Mouse (Mus musculus): ENCODE results near the gene Grk6. TPM values are rescaled to one million over a fixed set of nuclear protein-coding genes. Genes with fewer than 3 reads are reported as not detected.

Grk6 gene
- polyA plus RNA-seq, 1 experiment from 2014 or later, result 38.5 TPM

DNA sequence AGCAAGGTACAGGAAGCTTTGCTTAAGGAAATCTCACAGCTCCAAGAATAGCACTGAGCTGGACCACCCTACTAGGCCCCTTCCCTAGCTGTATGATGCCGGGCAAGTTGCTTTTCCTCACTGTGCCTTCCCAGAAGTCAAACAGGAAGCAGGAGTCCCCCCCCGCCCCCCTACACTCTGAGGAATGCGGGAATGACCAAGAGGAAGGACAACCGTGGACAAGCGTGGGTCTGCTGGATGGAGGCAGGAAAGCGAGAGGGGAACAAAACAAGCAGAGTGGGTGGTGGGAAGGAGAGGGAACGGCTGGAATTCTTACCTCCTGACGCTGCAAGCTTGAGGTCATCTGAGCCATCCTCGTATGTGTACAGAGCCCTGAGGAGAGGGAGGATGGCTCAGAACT lies 38.2 kb downstream of the Grk6 start:
- Histone ChIP-seq H3K27me3 (no peaks in the 10 kb centered on the region), H3K4me2 (peak overlapping the region; percentile 100), H3K9me3 (no peaks in the 10 kb centered on the region), H3K36me3 (peaks cover 50% of the 10 kb centered on the region), H3K4me1 (replicated peaks) (peaks cover 54% of the 10 kb centered on the region), H3K4me3 (peak overlapping the region; percentile 99), H3K27ac (replicated peaks) (peak overlapping the region; percentile 99), H3K9ac (peak overlapping the region; percentile 100)
- no peak for ATAC-seq (ENCODE audit: low read depth)
- WGBS, result 35% methylated on average over 9 of the region's 9 CpGs

DNA sequence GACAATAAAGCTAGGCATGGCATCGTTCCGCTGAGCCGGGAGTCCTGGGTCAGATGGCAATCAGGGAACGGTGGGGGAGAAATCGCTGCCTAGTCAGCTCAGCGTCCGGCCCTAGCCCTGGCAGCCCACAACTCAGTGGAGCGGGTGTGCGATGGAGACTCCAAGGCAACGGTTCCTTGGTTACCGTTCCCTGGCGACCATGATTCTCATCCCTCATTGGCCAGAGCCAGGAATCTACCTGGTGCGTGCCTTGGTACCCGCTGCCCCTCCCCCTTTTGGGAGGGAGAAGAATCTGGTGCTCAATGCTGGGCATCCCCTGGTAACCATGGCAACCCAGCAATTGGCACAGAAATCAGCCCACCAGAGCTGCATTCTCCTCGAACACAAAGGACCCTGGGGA lies 38.7 kb downstream of the Grk6 start:
- H3K9ac ChIP-seq, result peak overlapping the region; percentile 100
- H3K9me3 ChIP-seq, result no peaks in the 10 kb centered on the region
- H3K27ac ChIP-seq (replicated peaks), result peak overlapping the region; percentile 99
- H3K4me3 ChIP-seq, result peak overlapping the region; percentile 99
- peaks cover 59% of the 10 kb centered on the region for H3K4me1 ChIP-seq (replicated peaks)
- 6% methylated on average over 15 of the region's 15 CpGs for WGBS
- peak overlapping the region; percentile 100 for H3K4me2 ChIP-seq
- H3K27me3 ChIP-seq, result no peaks in the 10 kb centered on the region
- peaks cover 45% of the 10 kb centered on the region for H3K36me3 ChIP-seq
- ATAC-seq (ENCODE audit: low read depth), result peak; percentile 71

DNA sequence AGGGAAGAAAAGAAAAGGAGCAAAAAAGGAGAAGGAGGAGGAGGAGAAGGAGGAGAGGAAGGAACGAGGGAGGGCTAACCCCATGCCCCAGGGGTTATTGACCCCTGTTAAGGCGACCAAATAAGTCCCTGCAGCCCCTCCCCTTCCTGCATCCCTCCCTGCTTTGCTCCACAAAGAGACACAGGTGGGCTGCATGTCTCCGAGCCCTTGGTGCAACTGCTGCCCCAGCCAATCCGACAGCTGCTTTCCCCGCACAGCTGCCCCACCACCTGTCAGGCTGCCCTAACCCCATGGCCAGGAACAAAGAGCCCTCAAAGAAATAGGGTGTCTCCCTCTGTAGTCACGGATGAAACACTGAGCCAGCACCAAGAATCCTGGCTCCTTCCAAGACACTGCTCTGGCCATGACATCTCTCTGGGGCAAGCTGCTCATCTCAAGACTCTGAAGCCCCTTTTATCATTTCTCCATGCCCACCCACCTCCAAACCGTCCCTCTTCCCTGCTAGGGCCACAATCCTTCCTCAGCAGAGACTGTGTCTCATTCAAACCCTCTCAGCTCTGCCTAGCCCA lies 39.7 kb downstream of the Grk6 start:
- peak overlapping the region; percentile 100 for H3K4me2 ChIP-seq
- H3K4me1 ChIP-seq (replicated peaks), result peaks cover 62% of the 10 kb centered on the region
- peak overlapping the region; percentile 100 for H3K9ac ChIP-seq
- ATAC-seq (ENCODE audit: low read depth), result no peak
- H3K27ac ChIP-seq (replicated peaks), result peak overlapping the region; percentile 99
- peaks cover 35% of the 10 kb centered on the region for H3K36me3 ChIP-seq
- H3K27me3 ChIP-seq, result no peaks in the 10 kb centered on the region
- H3K4me3 ChIP-seq, result peak overlapping the region; percentile 99
- no peaks in the 10 kb centered on the region for H3K9me3 ChIP-seq
- 20% methylated on average over 7 of the region's 7 CpGs for WGBS

DNA sequence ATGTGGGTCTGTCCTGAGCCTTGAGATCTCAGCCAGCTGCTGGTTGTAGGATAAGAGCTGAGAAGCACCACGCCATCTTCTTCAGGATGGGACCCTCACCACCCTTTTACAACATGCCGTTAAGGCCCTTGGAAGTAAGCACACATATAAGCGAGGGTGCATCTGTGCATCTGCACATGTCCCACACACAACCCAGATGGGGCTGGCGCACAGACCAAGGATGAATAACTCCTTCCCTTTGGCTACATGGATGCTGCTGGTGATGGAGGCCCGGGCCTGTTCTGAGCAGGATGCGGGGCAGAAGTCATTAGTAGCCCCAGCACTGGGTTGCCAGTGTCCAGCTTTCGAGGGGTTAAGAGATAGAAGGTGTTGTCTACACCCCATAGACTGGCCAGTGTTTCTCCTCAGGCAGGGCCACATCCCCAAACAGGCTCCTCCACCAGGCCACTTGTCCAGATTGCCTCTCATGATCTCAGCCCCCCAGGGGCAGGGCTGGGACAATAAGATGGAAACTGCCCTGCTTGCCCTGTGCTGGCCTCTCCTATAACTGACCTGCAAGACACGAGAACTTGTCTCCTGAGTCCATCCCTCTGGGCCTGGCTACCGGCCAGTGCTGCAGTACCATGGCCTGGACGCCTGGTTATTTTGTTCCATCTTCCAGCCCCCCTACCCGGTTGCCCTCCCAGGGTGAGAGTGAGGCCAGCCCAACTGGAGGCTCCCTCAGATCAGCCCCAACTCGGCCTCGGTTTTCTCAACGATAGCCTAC lies 41.3 kb downstream of the Grk6 start:
- WGBS, result 21% methylated on average over 14 of the region's 14 CpGs

DNA sequence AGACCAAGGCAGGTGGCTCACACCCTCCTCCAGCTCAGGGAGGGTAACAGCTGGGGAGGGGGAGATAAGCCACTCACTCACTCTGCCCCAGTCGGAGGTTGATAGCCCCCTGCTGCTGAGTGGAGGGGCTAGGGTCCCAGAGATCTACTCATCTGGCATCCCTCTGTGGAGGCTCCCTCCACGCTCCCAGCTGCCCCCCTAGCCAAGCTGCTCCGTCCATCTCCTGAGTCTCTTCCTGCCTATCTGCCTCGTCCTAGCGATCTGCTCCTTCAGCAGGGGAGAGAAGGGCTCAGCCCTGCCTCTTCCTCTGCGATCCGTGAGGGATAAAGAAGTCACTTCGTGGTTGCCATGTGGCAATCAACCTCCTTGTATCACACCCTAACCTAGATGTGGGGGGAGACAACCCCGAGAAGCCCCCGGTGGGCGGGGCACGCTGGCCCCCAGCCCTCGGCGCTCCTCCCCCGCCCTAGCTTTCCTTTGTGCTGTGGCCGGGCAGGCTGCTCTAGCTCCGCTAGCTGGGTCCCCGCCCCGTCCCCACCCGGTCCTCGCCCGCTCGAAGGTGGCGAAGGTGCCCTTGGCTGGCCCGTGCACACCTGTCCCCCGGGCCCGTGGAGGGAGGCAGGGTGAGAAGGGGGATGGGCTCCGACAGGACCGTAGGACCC lies 42.2 kb downstream of the Grk6 start:
- WGBS, result 1% methylated on average over 27 of the region's 29 CpGs
- H3K9ac ChIP-seq, result peak overlapping the region; percentile 100
- H3K4me1 ChIP-seq (replicated peaks), result peaks cover 57% of the 10 kb centered on the region

More for the DNA sequence above, 41.3 kb downstream of the Grk6 start:
- no peak for ATAC-seq (ENCODE audit: low read depth)
- Histone ChIP-seq H3K4me2 (peak overlapping the region; percentile 100), H3K9ac (peak overlapping the region; percentile 100), H3K27ac (replicated peaks) (peak overlapping the region; percentile 99), H3K36me3 (peaks cover 19% of the 10 kb centered on the region), H3K4me3 (peak overlapping the region; percentile 99), H3K9me3 (no peaks in the 10 kb centered on the region), H3K4me1 (replicated peaks) (peaks cover 62% of the 10 kb centered on the region), H3K27me3 (no peaks in the 10 kb centered on the region)

DNA sequence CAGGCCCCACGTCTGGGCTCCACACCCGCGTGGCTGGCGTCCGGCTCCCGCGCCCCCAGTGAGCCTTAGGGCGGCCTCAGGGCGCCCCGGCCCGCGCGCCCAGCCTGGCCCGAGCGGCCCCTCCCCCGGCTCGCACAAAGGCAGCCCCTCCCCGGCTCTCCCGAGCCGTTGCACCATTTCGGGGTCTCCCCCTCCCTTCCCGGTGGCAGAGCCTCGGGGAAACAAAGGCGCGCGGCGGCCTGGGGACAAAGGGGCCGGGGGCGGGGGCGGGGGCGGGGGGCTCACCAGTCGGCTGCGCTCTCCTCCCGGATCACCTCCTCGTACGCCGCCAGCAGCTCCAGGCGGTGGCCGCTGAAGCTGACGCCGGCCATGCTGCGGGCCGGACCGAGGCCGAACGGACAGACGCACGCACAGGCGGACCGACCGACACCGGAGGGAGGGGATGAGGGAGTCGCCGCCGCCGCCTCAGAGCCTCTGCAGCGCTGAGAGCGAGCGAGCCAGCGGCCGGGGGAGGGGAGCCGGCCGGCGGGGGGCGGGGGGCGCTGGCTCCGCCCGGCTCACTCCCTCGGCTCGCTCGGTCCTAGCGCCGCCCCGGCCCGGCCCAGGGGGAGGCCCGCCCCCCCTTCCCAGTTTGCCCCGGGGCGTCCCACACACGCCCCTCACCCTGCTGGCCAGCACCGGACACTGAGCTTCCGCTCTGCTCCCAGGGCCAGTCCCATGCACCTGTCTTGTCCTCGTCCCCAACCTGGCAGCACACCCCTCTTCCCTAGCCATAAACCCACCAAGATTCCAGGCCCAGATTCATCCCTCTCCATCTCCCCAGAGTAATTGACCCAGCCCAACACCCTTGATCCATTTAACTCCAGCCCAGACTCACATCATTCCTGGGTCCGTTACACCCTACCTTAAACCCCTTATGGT lies 43.0 kb downstream of the Grk6 start, which contains the start of gene Dbn1:
Gene Dbn1 (minus strand): TSS at position 534 of the 921 bp plus-strand sequence.
- under 1% methylated on average over 80 of the region's 83 CpGs for whole genome bisulfite sequencing

More for the DNA sequence above, 42.2 kb downstream of the Grk6 start:
- Histone ChIP-seq H3K36me3 (peaks cover 11% of the 10 kb centered on the region), H3K4me3 (peak overlapping the region; percentile 99), H3K4me2 (peak overlapping the region; percentile 100), H3K27ac (replicated peaks) (peak overlapping the region; percentile 99), H3K9me3 (no peaks in the 10 kb centered on the region), H3K27me3 (no peaks in the 10 kb centered on the region)
- peak; percentile 51 for ATAC-seq (ENCODE audit: low read depth)

DNA sequence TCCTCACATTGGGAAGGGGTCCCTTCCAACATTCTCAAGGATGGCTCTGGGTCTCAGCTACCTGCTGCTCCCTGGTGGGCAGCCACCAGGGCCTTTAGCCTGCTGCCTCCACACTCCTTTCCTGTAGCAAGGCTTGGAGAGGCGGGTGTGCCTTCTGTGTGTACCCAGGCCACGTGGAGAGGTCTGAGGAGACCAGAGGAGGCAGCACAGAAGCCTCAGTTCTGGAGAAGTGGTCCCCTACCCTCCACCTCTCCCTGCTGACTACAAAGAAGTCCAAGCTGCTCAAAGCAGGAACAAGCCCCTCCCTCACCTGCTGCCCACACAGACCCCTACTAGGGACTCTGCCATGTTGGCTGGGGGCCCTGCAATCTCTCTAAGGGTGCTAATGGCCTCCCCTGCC lies 49.4 kb downstream of the Grk6 start:
- no peak overlapping the region for H3K4me2 ChIP-seq
- H3K4me3 ChIP-seq, result no peak overlapping the region
- no peaks in the 10 kb centered on the region for H3K27me3 ChIP-seq
- ATAC-seq (ENCODE audit: low read depth), result no peak
- H3K9ac ChIP-seq, result no peak overlapping the region
- H3K4me1 ChIP-seq (replicated peaks), result peaks cover 34% of the 10 kb centered on the region
- WGBS, result 26% methylated on average over 2 of the region's 2 CpGs
- H3K36me3 ChIP-seq, result peaks cover 14% of the 10 kb centered on the region
- no peaks in the 10 kb centered on the region for H3K9me3 ChIP-seq
- no peak overlapping the region for H3K27ac ChIP-seq (replicated peaks)

More for the DNA sequence above, 43.0 kb downstream of the Grk6 start, which contains the start of gene Dbn1:
- Histone ChIP-seq H3K27ac (replicated peaks) (peak within 1 kb of the TSS; percentile 99), H3K9ac (peak within 1 kb of the TSS; percentile 100), H3K4me3 (peak within 1 kb of the TSS; percentile 99), H3K27me3 (no peaks in the 10 kb centered on the region), H3K9me3 (no peaks in the 10 kb centered on the region), H3K4me1 (replicated peaks) (peaks cover 49% of the 10 kb centered on the region), H3K4me2 (peak within 1 kb of the TSS; percentile 100), H3K36me3 (peaks cover 3% of the 10 kb centered on the region)
- peak; percentile 85 for ATAC-seq (ENCODE audit: low read depth)

DNA sequence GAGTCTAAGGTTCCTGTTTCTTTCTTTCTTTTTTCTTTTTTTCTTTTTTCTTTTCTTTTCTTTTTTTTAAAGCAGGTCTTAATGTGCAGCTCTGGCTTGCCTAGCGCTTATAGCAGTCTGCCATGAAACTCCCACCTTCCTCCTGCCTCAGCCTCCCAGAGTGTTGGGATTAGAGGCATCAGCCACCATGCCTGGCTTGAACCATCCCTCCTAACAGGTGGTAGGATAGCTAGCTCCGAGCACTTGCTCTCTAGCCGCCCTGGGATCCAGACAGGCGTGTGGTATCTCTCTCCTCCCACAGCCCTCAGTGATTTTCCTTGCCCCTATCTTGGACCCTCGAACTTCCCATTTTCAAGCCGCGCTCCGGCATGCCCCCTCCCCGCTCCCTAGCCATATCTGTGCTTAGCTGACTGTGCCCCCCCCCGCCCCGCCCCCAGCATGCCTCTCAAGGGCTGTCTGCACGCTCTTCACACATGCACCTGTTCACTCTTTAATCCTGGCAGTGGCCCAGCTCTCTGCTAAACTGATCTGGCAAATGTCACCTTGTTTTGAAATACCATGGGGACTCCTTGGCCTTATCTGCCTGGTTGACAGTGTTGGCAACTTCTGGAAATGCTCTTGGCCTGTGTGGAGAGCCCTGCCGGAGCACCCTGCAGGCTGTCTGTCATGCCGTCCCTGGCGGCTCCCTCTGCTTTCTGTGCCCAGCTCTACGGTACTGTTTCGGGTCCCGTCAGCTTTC lies 50.2 kb downstream of the Grk6 start:
- peaks cover 16% of the 10 kb centered on the region for H3K36me3 ChIP-seq
- peak overlapping the region; percentile 38; the same call in 1 of the 2 replicates for H3K9ac ChIP-seq
- H3K4me2 ChIP-seq, result no peak overlapping the region
- H3K4me1 ChIP-seq (replicated peaks), result peaks cover 34% of the 10 kb centered on the region
- no peak overlapping the region for H3K4me3 ChIP-seq
- no peaks in the 10 kb centered on the region for H3K27me3 ChIP-seq
- no peaks in the 10 kb centered on the region for H3K9me3 ChIP-seq
- ATAC-seq (ENCODE audit: low read depth), result no peak
- no peak overlapping the region for H3K27ac ChIP-seq (replicated peaks)
- 22% methylated on average over 18 of the region's 18 CpGs for WGBS

DNA sequence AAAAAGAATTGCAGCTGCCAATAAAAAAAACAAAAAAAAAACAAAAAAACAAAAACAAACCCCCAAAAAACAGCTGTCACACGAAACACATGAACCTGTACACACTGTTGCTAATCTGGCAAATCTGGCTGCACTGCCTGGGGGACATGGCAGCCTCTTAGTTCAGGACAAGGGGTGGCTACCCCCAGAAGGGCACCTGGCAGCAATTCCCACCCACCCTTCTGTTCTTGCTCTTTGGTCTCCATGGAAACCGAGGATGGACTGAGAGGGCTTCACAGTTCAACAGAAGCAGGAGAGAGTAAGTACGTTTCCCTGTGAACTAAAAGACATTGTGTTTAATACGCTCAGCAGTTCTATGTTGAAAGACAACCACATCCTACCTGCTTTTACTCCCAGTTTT lies 50.8 kb downstream of the Grk6 start:
- Histone ChIP-seq H3K27me3 (no peaks in the 10 kb centered on the region), H3K36me3 (peaks cover 22% of the 10 kb centered on the region), H3K27ac (replicated peaks) (no peak overlapping the region), H3K4me1 (replicated peaks) (peaks cover 34% of the 10 kb centered on the region), H3K9me3 (no peaks in the 10 kb centered on the region), H3K4me3 (no peak overlapping the region), H3K9ac (no peak overlapping the region), H3K4me2 (no peak overlapping the region)
- ATAC-seq (ENCODE audit: low read depth), result no peak
- WGBS, result 25% methylated on average over 4 of the region's 4 CpGs

DNA sequence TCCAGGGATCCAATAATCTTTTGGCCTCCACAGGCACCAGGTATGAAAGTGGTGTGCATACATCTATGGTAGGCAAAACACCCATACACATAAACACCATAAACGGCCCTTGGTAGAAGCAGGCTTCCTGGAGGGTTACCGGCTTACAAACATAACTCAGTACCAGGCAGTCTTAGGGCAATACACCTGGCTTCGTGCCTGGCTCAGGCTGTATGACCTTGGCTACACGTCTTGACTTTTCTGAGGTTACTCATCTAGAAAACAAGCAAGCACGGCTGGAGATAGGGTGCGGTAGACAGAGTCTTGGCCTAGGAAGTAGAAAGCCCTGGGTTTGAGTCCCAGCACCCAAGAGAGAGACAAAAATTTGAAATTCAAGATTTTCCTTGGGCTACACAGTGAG lies 51.8 kb downstream of the Grk6 start:
- H3K4me3 ChIP-seq, result no peak overlapping the region
- WGBS, result 85% methylated on average over 6 of the region's 6 CpGs
- no peaks in the 10 kb centered on the region for H3K9me3 ChIP-seq
- H3K36me3 ChIP-seq, result peaks cover 29% of the 10 kb centered on the region
- H3K27ac ChIP-seq (replicated peaks), result no peak overlapping the region
- no peak for ATAC-seq (ENCODE audit: low read depth)
- H3K27me3 ChIP-seq, result no peaks in the 10 kb centered on the region
- H3K4me2 ChIP-seq, result no peak overlapping the region
- H3K9ac ChIP-seq, result no peak overlapping the region
- peaks cover 34% of the 10 kb centered on the region for H3K4me1 ChIP-seq (replicated peaks)

DNA sequence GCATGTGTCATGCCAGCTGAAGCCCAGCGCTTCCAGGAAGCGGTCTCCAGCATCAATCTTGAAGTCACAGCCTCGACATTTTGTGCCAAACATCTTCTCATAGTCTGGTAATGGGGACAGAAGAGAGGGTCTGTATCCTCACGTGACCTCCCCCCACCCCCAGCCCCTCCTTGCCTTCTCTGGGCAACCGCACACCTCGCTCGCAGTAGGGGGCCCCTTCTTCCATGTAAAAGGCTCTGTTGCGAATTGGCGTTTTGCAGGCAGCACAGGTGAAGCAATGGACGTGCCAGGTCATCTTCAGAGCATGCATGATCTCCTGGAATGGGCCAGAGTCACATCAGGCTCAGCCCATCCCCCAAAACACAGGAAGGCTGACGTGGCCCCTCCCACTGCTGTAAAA lies 54.0 kb downstream of the Grk6 start:
- H3K27me3 ChIP-seq, result no peaks in the 10 kb centered on the region
- H3K9me3 ChIP-seq, result no peaks in the 10 kb centered on the region
- no peak overlapping the region for H3K4me2 ChIP-seq
- peaks cover 34% of the 10 kb centered on the region for H3K4me1 ChIP-seq (replicated peaks)
- H3K36me3 ChIP-seq, result peaks cover 51% of the 10 kb centered on the region
- ATAC-seq (ENCODE audit: low read depth), result no peak
- no peak overlapping the region for H3K27ac ChIP-seq (replicated peaks)
- no peak overlapping the region for H3K4me3 ChIP-seq
- H3K9ac ChIP-seq, result no peak overlapping the region
- WGBS, result 57% methylated on average over 11 of the region's 11 CpGs

Data from neural tube, embryonic 13.5 days (tissue).